Comparison of ENCODE assay signal across 9 mouse cellular contexts in genomic region chr2:122825406-122826236, GRCm38 (mm10).
DNase-seq lines count a peak whose midpoint lies in the region; ATAC-seq lines count a peak whose summit lies in the region.
"Had no signal": no experiment of that assay in that cellular context is flagged by ENCODE, and none has a peak within 500 bp of the region (broad histone marks: within the 10 kb centered on the region; RNA-seq: fewer than 3 reads in every experiment).

No protein-coding gene starts in this region.

- H3K4me1 ChIP-seq in heart, embryonic 14.5 days (ENCODE audit: control insufficient read depth in 2 of 2, insufficient read depth in 2 of 2, low read length in 2 of 2) = peaks cover 0 to 2% of the 10 kb centered on the region in 2 experiments; a peak in 2 of 4 replicates
- H3K4me1 ChIP-seq in liver, embryonic 11.5 days (replicated peaks; ENCODE audit: control insufficient read depth, insufficient read depth, low read length) = no peaks in the 10 kb centered on the region
- peaks cover 11% of the 10 kb centered on the region for H3K4me1 ChIP-seq in neural tube, embryonic 15.5 days

- no peak overlapping the region for H3K27ac ChIP-seq in heart, embryonic 14.5 days (replicated peaks in 1 of 2; ENCODE audit: control insufficient read depth in 1 of 2, insufficient read depth in 1 of 2, low read depth in 2 of 2, low read length in 2 of 2)
- no peak overlapping the region for H3K27ac ChIP-seq in liver, embryonic 11.5 days (ENCODE audit: low read depth, low read length)
- peak overlapping the region; percentile 72 for H3K27ac ChIP-seq in neural tube, embryonic 15.5 days (replicated peaks)
- H3K27ac ChIP-seq: embryonic facial prominence, embryonic 12.5 days had no signal

- no peak overlapping the region for H3K9ac ChIP-seq in heart, embryonic 14.5 days (ENCODE audit: low read length)
- H3K9ac ChIP-seq in liver, embryonic 11.5 days (ENCODE audit: low read depth, low read length) = no peak overlapping the region
- H3K9ac ChIP-seq in neural tube, embryonic 15.5 days (replicated peaks) = no peak overlapping the region
- H3K9ac ChIP-seq: embryonic facial prominence, embryonic 12.5 days had no signal

- H3K4me2 ChIP-seq in heart, embryonic 14.5 days (ENCODE audit: low read length) = peak overlapping the region; percentile 50
- H3K4me2 ChIP-seq in liver, embryonic 11.5 days = no peak overlapping the region
- peak overlapping the region; percentile 38 for H3K4me2 ChIP-seq in neural tube, embryonic 15.5 days
- H3K4me2 ChIP-seq: embryonic facial prominence, embryonic 12.5 days had no signal

- no peaks in the 10 kb centered on the region for H3K9me3 ChIP-seq in heart, embryonic 14.5 days (ENCODE audit: control insufficient read depth, low read length)
- no peaks in the 10 kb centered on the region for H3K9me3 ChIP-seq in liver, embryonic 11.5 days (ENCODE audit: control insufficient read depth, low read length)
- no peaks in the 10 kb centered on the region for H3K9me3 ChIP-seq in neural tube, embryonic 15.5 days (replicated peaks)
- H3K9me3 ChIP-seq: embryonic facial prominence, embryonic 12.5 days had no signal

- H3K27me3 ChIP-seq in heart, embryonic 14.5 days (ENCODE audit: control insufficient read depth, insufficient read depth, low read length) = no peaks in the 10 kb centered on the region
- no peaks in the 10 kb centered on the region for H3K27me3 ChIP-seq in liver, embryonic 11.5 days (replicated peaks; ENCODE audit: control insufficient read depth, insufficient read depth, low read length)
- no peaks in the 10 kb centered on the region for H3K27me3 ChIP-seq in neural tube, embryonic 15.5 days (replicated peaks)
- H3K27me3 ChIP-seq: embryonic facial prominence, embryonic 12.5 days had no signal

- WGBS in heart, embryonic 14.5 days = 38% methylated on average over 19 of the region's 19 CpGs
- WGBS in liver, embryonic 11.5 days = 45% methylated on average over 19 of the region's 19 CpGs
- WGBS in neural tube, embryonic 15.5 days = 32% methylated on average over 19 of the region's 19 CpGs

- ATAC-seq in heart, embryonic 14.5 days (ENCODE audit: insufficient number of reproducible peaks, insufficient read depth, low FRiP score, low read depth) = no peak
- ATAC-seq in liver, embryonic 11.5 days (replicated peaks; ENCODE audit: low FRiP score) = 0 out of 2 replicates have a peak, but pooled peaks have one; percentile 36
- ATAC-seq in neural tube, embryonic 15.5 days (ENCODE audit: low FRiP score) = peak; percentile 85

- peak; percentile 22 for DNase-seq in urinary bladder, postnatal 25 days (ENCODE audit: low spot score)
- no peak for DNase-seq in urinary bladder, postnatal 10 days (ENCODE audit: low spot score)
- DNase-seq in embryo, embryonic 11.5 days (ENCODE audit: low read depth, low spot score) = peak; percentile 36
- DNase-seq in kidney, postnatal 14 days = peak; percentile 40
- DNase-seq in liver, embryonic 11.5 days (ENCODE audit: low spot score) = peak; percentile 35
- DNase-seq in spleen, postnatal 14 days (ENCODE audit: low spot score in 2 of 2) = no peak

- no peak overlapping the region for H3K4me3 ChIP-seq in heart, embryonic 14.5 days (ENCODE audit: control insufficient read depth in 1 of 2, insufficient read depth in 1 of 2, low read depth in 1 of 2, low read length in 2 of 2)
- H3K4me3 ChIP-seq in liver, embryonic 11.5 days (ENCODE audit: low read depth, low read length) = no peak overlapping the region
- H3K4me3 ChIP-seq in neural tube, embryonic 15.5 days (replicated peaks) = no peak overlapping the region
- H3K4me3 ChIP-seq: embryonic facial prominence, embryonic 12.5 days had no signal

- no peaks in the 10 kb centered on the region for H3K36me3 ChIP-seq in heart, embryonic 14.5 days (ENCODE audit: control insufficient read depth, insufficient read depth, low read length)
- no peaks in the 10 kb centered on the region for H3K36me3 ChIP-seq in liver, embryonic 11.5 days (ENCODE audit: control insufficient read depth, insufficient read depth, low read length)
- H3K36me3 ChIP-seq in neural tube, embryonic 15.5 days = no peaks in the 10 kb centered on the region
- H3K36me3 ChIP-seq: embryonic facial prominence, embryonic 12.5 days had no signal

Comparison
In these comparisons a context has a peak if more than half of its experiments do, and no peak if none do; other contexts are left out.
1. DNase-seq: peak in urinary bladder, postnatal 25 days (single experiment), embryo, embryonic 11.5 days (single experiment), kidney, postnatal 14 days (single experiment) and liver, embryonic 11.5 days (single experiment); none in urinary bladder, postnatal 10 days (single experiment) and spleen, postnatal 14 days (0 of 2).